Mouse (Mus musculus) bone marrow, adult 2 months (tissue): ENCODE measurements around the gene Tbcc. TPM values are rescaled to one million over a fixed set of nuclear protein-coding genes. Genes with fewer than 3 reads are reported as not detected.

Source experiments
- H3K27ac ChIP-seq: fragments of 200-500 bp; 2 replicates; pipeline ENCODE4 v1.5.1; 2012; ENCODE audit warnings: low read depth, mild to moderate bottlenecking, control low read depth, inconsistent platforms, low read length; ENCODE audit not compliant: control insufficient read depth, poor library complexity, insufficient read depth
- H3K4me1 ChIP-seq: fragments of 200-500 bp; 2 replicates; pipeline ENCODE4 v1.6.1; 2011; ENCODE audit warnings: low read length; ENCODE audit not compliant: control insufficient read depth, insufficient read depth
- H3K4me3 ChIP-seq: fragments of 200-500 bp; replicated peaks from 2 replicates; pipeline ENCODE3; 2011; ENCODE audit warnings: mild to moderate bottlenecking, low read depth, low read length, control low read depth; ENCODE audit not compliant: control insufficient read depth
- CTCF ChIP-seq: fragments of 200-500 bp; IDR thresholded peaks from 2 replicates; pipeline ENCODE4 v1.5.1; 2011; ENCODE audit warnings: low read length, control low read depth; ENCODE audit not compliant: control insufficient read depth, insufficient read depth
- POLR2A ChIP-seq: fragments of 200-500 bp; IDR thresholded peaks from 2 replicates; pipeline ENCODE4 v1.6.1; 2011; ENCODE audit warnings: low read depth, mild to moderate bottlenecking, control low read depth, low read length, borderline replicate concordance; ENCODE audit not compliant: control insufficient read depth
- WGBS: fragments of 180-500 bp; shearing (Covaris S2); methylation state at CpG from one replicate; pipeline ENCODE4 v1.1.7; 2018; 5-methylcytosine and 5-hydroxymethylcytosine counted together
- polyA plus RNA-seq: library from polyadenylated mRNA; stranded (reverse); fragments of >200 nt; gene quantifications from 2 replicates; pipeline ENCODE4 v1.2.4, GENCODE M21; 2011; ENCODE audit warnings: low replicate concordance; ENCODE audit not compliant: missing spikeins, insufficient read depth, insufficient read length

The Tbcc gene
- polyA plus RNA-seq, 1 experiment, result 24.5 TPM

DNA sequence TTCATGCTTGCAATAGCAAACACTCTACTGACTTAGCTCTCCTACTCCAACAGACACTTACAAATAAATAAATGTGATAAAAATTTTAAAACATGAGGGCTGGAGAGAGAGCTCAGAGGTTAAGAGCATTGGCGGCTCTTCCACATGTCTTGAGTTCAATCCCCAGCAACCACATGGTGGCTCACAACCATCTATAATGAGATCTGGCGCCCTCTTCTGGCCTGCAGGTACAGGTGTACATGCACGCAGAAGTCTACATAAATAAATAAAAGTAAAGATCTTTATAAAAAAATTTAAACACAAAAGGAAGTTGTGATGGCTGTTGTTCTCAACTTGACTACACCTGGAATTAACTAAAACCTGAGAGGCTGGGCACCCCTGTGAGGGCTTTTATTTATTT, 14.9 kb upstream of the Tbcc start:
- 60% methylated on average over 3 of the region's 3 CpGs for WGBS
- Histone ChIP-seq H3K4me1 (peaks cover 2% of the 10 kb centered on the region; the same call in 1 of the 2 replicates), H3K4me3 (no peak overlapping the region), H3K27ac (no peak overlapping the region)
- TF ChIP-seq CTCF (peak; percentile 50), POLR2A (no peak)

DNA sequence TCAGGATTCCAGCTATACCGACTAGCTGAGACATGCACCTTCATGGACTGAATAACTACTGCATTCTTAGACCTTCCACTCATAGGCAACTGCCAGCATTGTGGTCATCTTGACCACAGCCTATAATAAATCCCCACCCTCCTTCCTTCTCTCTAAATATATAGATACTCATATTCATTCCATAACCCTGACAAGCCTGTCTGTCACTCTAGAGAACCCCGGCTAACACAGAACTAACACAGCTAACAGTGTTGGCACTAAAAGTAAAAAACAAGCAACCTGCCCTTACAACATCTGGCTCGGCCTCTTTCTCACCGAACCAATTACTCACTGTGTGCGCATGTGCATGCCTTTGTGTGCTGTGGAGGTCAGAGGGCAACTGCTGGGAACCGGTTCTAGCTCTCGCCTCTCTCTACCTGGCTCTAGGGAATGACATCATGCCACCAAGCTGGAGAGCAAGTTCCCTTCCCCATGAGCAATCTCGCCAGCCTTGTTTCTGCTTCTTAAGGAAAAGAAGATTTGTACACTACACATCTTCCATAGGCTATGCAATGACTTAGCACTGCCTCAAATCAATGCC, 14.0 kb upstream of the Tbcc start:
- Histone ChIP-seq H3K4me3 (no peak overlapping the region), H3K27ac (no peak overlapping the region), H3K4me1 (no peaks in the 10 kb centered on the region; the same call in 1 of the 2 replicates)
- no peak for TF ChIP-seq CTCF
- TF ChIP-seq POLR2A, result no peak
- 83% methylated on average over 8 of the region's 8 CpGs for whole genome bisulfite sequencing

GRCm38 (mm10) chr17:46877061-46877460, 13.4 kb upstream of the Tbcc start:
- WGBS, result 88% methylated on average over 5 of the region's 5 CpGs
- TF ChIP-seq POLR2A (no peak), CTCF (no peak)
- no peak overlapping the region for H3K27ac ChIP-seq
- H3K4me1 ChIP-seq, result no peaks in the 10 kb centered on the region; the same call in 1 of the 2 replicates
- no peak overlapping the region for H3K4me3 ChIP-seq

GRCm38 (mm10) chr17:46879841-46880311, 10.6 kb upstream of the Tbcc start:
- Histone ChIP-seq H3K27ac (no peak overlapping the region), H3K4me3 (no peak overlapping the region), H3K4me1 (no peaks in the 10 kb centered on the region; the same call in 1 of the 2 replicates)
- 30% methylated on average over 14 of the region's 14 CpGs for whole genome bisulfite sequencing
- TF ChIP-seq CTCF (no peak), POLR2A (no peak)

DNA sequence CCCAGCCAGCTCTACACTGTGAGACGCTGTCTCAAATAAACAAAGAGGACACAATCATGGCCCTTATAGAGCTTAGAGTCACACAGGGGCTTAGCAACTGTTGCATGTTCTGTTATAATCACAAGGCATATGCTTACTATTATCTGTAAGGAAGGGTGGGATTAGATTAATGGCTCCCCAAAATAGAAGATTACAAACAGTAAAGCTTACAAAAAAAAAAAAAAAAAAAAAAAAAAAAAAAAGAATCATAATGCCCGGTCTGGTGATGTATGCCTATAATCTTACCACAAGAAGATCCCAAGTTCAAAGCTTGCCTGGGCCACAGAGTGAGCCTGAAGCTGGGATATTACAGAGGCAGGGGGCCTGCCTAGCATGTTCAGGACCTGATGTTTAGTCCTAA, 10.2 kb upstream of the Tbcc start:
- TF ChIP-seq CTCF (no peak), POLR2A (no peak)
- H3K4me3 ChIP-seq, result no peak overlapping the region
- WGBS, result 55% methylated on average over 2 of the region's 2 CpGs
- H3K27ac ChIP-seq, result no peak overlapping the region
- no peaks in the 10 kb centered on the region; the same call in 1 of the 2 replicates for H3K4me1 ChIP-seq

DNA sequence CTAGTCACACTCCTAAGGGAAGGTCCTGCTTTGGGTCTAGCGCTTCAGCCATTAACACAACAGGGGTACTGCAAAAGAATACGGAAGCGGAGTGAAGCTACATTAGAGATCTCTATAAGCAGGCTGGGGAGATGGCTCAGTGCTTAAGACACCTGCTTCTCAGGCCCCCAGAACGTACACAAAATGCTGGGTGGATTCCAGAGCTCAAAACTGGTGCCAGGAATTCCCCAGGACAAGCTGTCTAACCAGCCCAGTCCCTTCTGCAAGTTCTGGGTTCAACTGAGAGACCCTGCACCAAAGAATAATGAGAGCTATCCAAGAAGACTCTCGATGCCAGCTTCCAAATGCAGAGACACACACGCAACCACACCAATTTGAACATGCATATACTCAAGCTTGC, 8.8 kb upstream of the Tbcc start:
- H3K4me3 ChIP-seq, result no peak overlapping the region
- no peaks in the 10 kb centered on the region; the same call in 1 of the 2 replicates for H3K4me1 ChIP-seq
- H3K27ac ChIP-seq, result no peak overlapping the region
- WGBS, result 92% methylated on average over 6 of the region's 6 CpGs
- TF ChIP-seq CTCF (no peak), POLR2A (no peak)

DNA sequence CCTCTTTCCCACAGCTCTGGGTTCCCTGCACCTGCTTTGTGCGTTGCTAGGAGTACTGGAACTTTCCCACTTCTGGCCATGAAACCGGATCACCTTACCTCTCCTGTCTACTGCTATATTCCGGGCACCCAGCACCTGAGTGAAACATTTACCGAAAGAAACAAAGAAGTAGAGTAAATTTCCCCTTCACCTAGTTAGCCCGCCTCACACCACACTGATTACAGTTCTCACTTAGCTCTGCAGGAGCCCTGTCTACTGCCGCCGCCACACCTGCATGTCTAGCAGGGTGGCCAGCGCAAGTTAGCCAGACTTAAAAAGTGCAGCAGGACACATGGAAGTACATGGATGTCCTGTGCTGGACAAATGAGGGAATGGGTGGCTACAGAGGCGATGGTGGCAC, 7.4 kb upstream of the Tbcc start:
- H3K4me3 ChIP-seq, result no peak overlapping the region
- no peak overlapping the region for H3K27ac ChIP-seq
- WGBS, result 88% methylated on average over 9 of the region's 9 CpGs
- TF ChIP-seq CTCF (no peak), POLR2A (no peak)
- H3K4me1 ChIP-seq, result no peaks in the 10 kb centered on the region; the same call in 1 of the 2 replicates

GRCm38 (mm10) chr17:46884766-46885165, 5.7 kb upstream of the Tbcc start:
- H3K27ac ChIP-seq, result no peak overlapping the region
- WGBS, result 69% methylated on average over 6 of the region's 6 CpGs
- TF ChIP-seq POLR2A (no peak), CTCF (no peak)
- H3K4me3 ChIP-seq, result no peak overlapping the region
- no peaks in the 10 kb centered on the region; the same call in 1 of the 2 replicates for H3K4me1 ChIP-seq

GRCm38 (mm10) chr17:46885218-46885909, 5.1 kb upstream of the Tbcc start:
- TF ChIP-seq CTCF (no peak), POLR2A (no peak)
- Histone ChIP-seq H3K27ac (no peak overlapping the region), H3K4me1 (no peaks in the 10 kb centered on the region; the same call in 1 of the 2 replicates)

More at GRCm38 (mm10) chr17:46885218-46885909, 5.1 kb upstream of the Tbcc start:
- 72% methylated on average over 11 of the region's 11 CpGs for WGBS
- no peak overlapping the region for H3K4me3 ChIP-seq
